Mouse (Mus musculus) embryonic fibroblast, embryonic 13.5 days (primary cell): Measurements from ENCODE around the gene Kat2b. TPM values are rescaled to one million over a fixed set of nuclear protein-coding genes. Genes with fewer than 3 reads are reported as not detected.
"Not testable (repeated sequence)": the region's sequence is repeated elsewhere in the genome, so short reads cannot be mapped to it uniquely, and the experiment has no call there.

ENCODE experiments used
- H3K27ac ChIP-seq: 2 replicates; pipeline ENCODE4 v1.5.1; 2012; ENCODE audit warnings: low read length, control low read depth, inconsistent platforms; ENCODE audit not compliant: insufficient read depth
- H3K4me1 ChIP-seq: 2 replicates; pipeline ENCODE4 v1.6.1; 2011; ENCODE audit warnings: low read length; ENCODE audit not compliant: control insufficient read depth, insufficient read depth
- H3K4me3 ChIP-seq: 2 replicates; pipeline ENCODE4 v1.5.1; 2011; ENCODE audit warnings: mild to moderate bottlenecking, control low read depth, low read length; ENCODE audit not compliant: insufficient read depth
- CTCF ChIP-seq: IDR thresholded peaks from 2 replicates; pipeline ENCODE4 v1.5.1; 2011; ENCODE audit warnings: mild to moderate bottlenecking, control low read depth, low read length, moderate library complexity, borderline replicate concordance; ENCODE audit not compliant: insufficient read depth
- POLR2A ChIP-seq: IDR thresholded peaks from 2 replicates; pipeline ENCODE4 v1.6.1; 2011; ENCODE audit warnings: low read depth, mild to moderate bottlenecking, control low read depth, low read length, moderate library complexity
- polyA plus RNA-seq: library from polyadenylated mRNA; stranded (reverse); fragments of >200 nt; gene quantifications from 2 replicates; pipeline ENCODE4 v1.2.4, GENCODE M21; 2011; ENCODE audit warnings: low read depth; ENCODE audit not compliant: missing spikeins, insufficient read length

The Kat2b gene
- polyA plus RNA-seq, 1 experiment = 33.2 TPM

- 0 out of 2 replicates have a peak overlapping the region, but pooled peaks have one; percentile 7 for H3K27ac ChIP-seq
- H3K4me3 ChIP-seq = no peak overlapping the region
- TF ChIP-seq CTCF = no peak
- TF ChIP-seq POLR2A = no peak
- H3K4me1 ChIP-seq = peaks cover 13% of the 10 kb centered on the region
Measured at GRCm38 (mm10) chr17:53596314-53596882, 29.7 kb downstream of the Kat2b start.

GRCm38 (mm10) chr17:53596941-53597790 is 30.5 kb downstream of the Kat2b start:
- Histone ChIP-seq H3K4me1 (peaks cover 13% of the 10 kb centered on the region), H3K27ac (no peak overlapping the region), H3K4me3 (no peak overlapping the region)
- TF ChIP-seq CTCF (no peak), POLR2A (no peak)

- TF ChIP-seq POLR2A = no peak
- no peak for TF ChIP-seq CTCF
- Histone ChIP-seq H3K4me1 (peaks cover 13% of the 10 kb centered on the region), H3K27ac (no peak overlapping the region), H3K4me3 (no peak overlapping the region)
Measured at GRCm38 (mm10) chr17:53598571-53598970, 31.9 kb downstream of the Kat2b start.

DNA sequence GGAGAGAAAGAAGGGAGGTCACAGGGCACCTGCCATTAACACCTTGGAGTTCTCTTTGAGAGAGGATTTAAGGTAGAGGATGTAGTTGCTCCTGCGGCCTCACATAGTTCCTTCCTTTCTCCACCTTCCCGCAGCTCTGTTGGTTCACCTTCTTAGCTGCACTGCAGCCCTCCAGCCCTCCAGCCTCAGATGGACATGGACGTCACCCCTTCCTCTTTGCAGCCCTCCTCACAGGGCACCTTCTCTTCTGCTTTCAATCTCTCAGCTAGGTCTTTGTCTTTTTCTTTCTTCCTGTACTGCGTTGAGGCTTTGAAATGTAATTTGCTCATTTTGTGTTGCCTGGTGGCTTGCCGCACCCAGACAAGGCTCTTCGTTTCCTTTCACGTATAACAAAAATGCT is 36.6 kb downstream of the Kat2b start:
- not testable (repeated sequence) for H3K4me1 ChIP-seq, H3K4me3 ChIP-seq, H3K27ac ChIP-seq

- H3K4me1 ChIP-seq, H3K4me3 ChIP-seq, H3K27ac ChIP-seq: not testable (repeated sequence)
Measured at GRCm38 (mm10) chr17:53606082-53606481, 39.4 kb downstream of the Kat2b start.

DNA sequence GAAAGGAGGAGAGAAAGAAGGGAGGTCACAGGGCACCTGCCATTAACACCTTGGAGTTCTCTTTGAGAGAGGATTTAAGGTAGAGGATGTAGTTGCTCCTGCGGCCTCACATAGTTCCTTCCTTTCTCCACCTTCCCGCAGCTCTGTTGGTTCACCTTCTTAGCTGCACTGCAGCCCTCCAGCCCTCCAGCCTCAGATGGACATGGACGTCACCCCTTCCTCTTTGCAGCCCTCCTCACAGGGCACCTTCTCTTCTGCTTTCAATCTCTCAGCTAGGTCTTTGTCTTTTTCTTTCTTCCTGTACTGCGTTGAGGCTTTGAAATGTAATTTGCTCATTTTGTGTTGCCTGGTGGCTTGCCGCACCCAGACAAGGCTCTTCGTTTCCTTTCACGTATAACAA is 42.3 kb downstream of the Kat2b start:
- H3K27ac ChIP-seq, H3K4me3 ChIP-seq, H3K4me1 ChIP-seq: not testable (repeated sequence)

DNA sequence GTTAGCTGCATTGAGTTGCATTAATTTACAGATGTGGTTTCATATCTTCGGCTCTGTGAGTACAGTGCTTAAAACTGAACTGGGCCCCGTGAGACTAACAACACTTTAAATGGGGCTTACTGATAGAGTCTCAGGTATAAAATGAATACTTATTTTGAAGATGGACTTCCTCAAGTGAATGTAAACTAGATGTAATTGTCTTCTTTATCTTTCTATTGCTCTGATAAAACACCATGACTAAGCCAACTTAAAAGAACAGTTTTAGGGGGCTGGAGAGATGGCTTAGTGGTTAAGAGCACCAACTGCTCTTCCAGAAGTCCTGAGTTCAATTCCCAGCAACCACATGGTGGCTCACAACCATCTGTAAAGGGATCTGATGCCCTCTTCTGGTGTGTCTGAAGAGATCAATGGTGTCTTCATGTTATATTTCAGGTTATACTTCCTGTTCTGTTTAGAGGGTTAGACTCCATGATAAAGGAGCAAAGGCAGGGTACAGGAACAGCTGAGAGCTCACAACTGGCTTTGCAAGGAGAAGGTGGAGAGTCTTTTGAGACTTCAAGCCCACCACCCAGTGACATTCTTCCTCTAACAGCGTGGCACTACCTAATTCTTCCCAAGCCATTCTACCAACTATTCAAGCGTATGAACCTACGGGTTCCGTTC is 50.8 kb downstream of the Kat2b start:
- Histone ChIP-seq H3K27ac (no peak overlapping the region), H3K4me3 (no peak overlapping the region), H3K4me1 (no peaks in the 10 kb centered on the region)
- no peak for TF ChIP-seq POLR2A
- TF ChIP-seq CTCF = no peak

GRCm38 (mm10) chr17:53618369-53618768 is 51.7 kb downstream of the Kat2b start:
- H3K27ac ChIP-seq = no peak overlapping the region
- H3K4me1 ChIP-seq = no peaks in the 10 kb centered on the region
- TF ChIP-seq POLR2A (no peak), CTCF (no peak)
- H3K4me3 ChIP-seq = no peak overlapping the region

DNA sequence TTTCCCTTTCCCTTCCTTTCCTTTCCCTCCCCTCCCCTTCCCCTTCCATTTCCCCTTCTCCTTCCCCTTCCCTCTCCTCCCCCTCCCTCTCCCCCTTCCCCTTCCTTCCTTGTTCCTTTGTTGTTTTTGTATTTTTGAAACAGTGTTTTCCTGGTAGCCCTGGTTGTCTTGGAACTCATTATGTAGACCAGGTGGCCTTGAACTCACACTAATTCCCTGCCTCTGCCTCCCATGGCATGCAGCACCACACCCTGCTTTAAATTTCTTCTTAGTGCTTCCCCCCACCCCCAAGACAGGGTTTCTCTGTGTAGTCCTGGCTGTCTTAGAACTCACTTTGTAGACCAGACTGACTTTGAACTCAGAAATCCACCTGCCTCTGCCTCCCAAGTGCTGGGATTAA is 52.7 kb downstream of the Kat2b start:
- H3K27ac ChIP-seq = no peak overlapping the region
- H3K4me1 ChIP-seq = no peaks in the 10 kb centered on the region
- no peak for TF ChIP-seq CTCF
- no peak for TF ChIP-seq POLR2A
- no peak overlapping the region for H3K4me3 ChIP-seq

DNA sequence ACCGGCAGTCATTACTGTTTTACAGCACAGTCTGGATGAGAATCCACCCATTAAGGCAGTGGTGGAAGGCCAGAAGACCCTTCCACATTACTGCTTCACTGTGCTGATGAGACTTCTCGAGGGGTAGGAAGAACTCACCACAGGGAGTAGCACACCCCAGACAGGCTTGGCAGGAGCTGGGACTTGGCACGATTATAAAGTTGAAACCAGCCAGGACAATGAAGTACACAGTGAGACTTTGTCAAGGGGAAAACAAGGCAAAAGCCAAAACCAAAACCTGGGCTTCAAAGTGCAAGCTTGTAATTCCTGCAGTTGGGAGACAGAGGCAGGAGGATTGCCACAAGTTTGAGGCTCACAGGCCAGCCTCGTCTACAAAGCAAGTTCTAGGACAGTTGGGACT is 54.0 kb downstream of the Kat2b start:
- H3K4me1 ChIP-seq = no peaks in the 10 kb centered on the region
- H3K4me3 ChIP-seq = no peak overlapping the region
- H3K27ac ChIP-seq = no peak overlapping the region
- TF ChIP-seq POLR2A (no peak), CTCF (no peak)
